In genomic region chr5:16045147-16045878, GRCm38 (mm10) we compare ENCODE assay signal across 17 mouse cellular contexts.
"Had no signal": no experiment of that assay in that cellular context is flagged by ENCODE, and none has a peak within 500 bp of the region (broad histone marks: within the 10 kb centered on the region; RNA-seq: fewer than 3 reads in every experiment).

No protein-coding gene starts in this region.

- H3K4me3 ChIP-seq: kidney, embryonic 15.5 days; layer of hippocampus, adult 2 months; limb, embryonic 12.5 days; limb, embryonic 15.5 days; midbrain, embryonic 13.5 days had no signal

- H3K9me3 ChIP-seq: kidney, embryonic 15.5 days; limb, embryonic 12.5 days; limb, embryonic 15.5 days; midbrain, embryonic 13.5 days had no signal

- DNase-seq: kidney, adult 11 months; kidney, adult 8-10 months; kidney, postnatal 14 days; layer of hippocampus, adult 9-11 months; liver, postnatal 0 days; lung, embryonic 14.5 days; thymus, adult 18-20 months; thymus, postnatal 4 days had no signal

- H3K4me2 ChIP-seq: kidney, embryonic 15.5 days; limb, embryonic 12.5 days; limb, embryonic 15.5 days; liver, embryonic 11.5 days; lung, embryonic 14.5 days; midbrain, embryonic 13.5 days had no signal

- H3K4me1 ChIP-seq: limb, embryonic 15.5 days had no signal

- H3K27me3 ChIP-seq: kidney, embryonic 15.5 days; limb, embryonic 12.5 days; limb, embryonic 15.5 days; midbrain, embryonic 13.5 days had no signal

- H3K27ac ChIP-seq: kidney, embryonic 15.5 days; layer of hippocampus, adult 2 months; limb, embryonic 12.5 days; limb, embryonic 15.5 days; liver, embryonic 14.5 days; macrophage; midbrain, embryonic 13.5 days had no signal

- ATAC-seq: liver, postnatal 0 days; lung, postnatal 0 days; midbrain, embryonic 13.5 days had no signal

- H3K9ac ChIP-seq: kidney, embryonic 15.5 days; limb, embryonic 12.5 days; limb, embryonic 15.5 days; liver, embryonic 14.5 days; liver, postnatal 0 days; lung, embryonic 14.5 days; midbrain, embryonic 13.5 days had no signal

- H3K36me3 ChIP-seq: kidney, embryonic 15.5 days; limb, embryonic 12.5 days; limb, embryonic 15.5 days; midbrain, embryonic 13.5 days had no signal
